Mouse (Mus musculus) adrenal gland, adult 8-10 months (tissue): Measurements from ENCODE around the gene Serpina3g. TPM values are rescaled to one million over a fixed set of nuclear protein-coding genes. Genes with fewer than 3 reads are reported as not detected.
"Not testable (repeated sequence)": the region's sequence is repeated elsewhere in the genome, so short reads cannot be mapped to it uniquely, and the experiment has no call there.

Experiments used
- DNase-seq: peaks from one replicate; pipeline ENCODE4 v3.0.0; 2022
- total RNA-seq, 4 experiments: library from RNA; stranded (reverse); gene quantifications; 2 replicates each; pipeline ENCODE4 v1.2.4; 2022

Gene Serpina3g
- 1 to 10 TPM; 3.0 to 9.9 (median 3.8) TPM for total RNA-seq

DNA sequence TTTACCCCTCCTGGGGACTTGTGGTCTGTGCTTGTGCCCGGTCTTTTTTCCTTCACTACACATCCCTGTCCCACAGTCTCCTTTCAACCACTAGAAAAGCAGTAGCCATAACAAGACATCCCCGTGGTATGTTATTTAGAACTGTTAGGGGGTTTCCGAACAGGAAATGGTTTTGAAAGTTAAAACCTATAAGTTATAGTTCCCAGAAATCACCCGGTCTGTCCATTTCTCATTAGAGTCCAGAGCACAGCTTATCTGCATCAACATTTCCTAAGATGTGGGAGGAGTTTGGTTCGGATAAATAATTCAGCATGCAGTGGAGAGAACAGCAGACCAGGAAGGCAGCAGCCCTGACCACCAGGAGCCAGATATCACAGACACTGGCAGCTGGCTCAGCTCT, at the start of gene Serpina3g:
Serpina3g (plus strand) TSS at position 331 of the 400 bp plus-strand sequence.
- no peak for DNase-seq

- DNase-seq = no peak
These were observed 46.8 kb upstream of the Serpina3g start for GRCm38 (mm10) chr12:104189246-104189645.

- no peak for DNase-seq
These were observed 45.2 kb upstream of the Serpina3g start for GRCm38 (mm10) chr12:104190852-104191251.

- DNase-seq = no peak
These were observed 26.9 kb upstream of the Serpina3g start for GRCm38 (mm10) chr12:104209149-104209548.

- no peak for DNase-seq
These were observed 26.2 kb upstream of the Serpina3g start for GRCm38 (mm10) chr12:104209802-104210201.

DNA sequence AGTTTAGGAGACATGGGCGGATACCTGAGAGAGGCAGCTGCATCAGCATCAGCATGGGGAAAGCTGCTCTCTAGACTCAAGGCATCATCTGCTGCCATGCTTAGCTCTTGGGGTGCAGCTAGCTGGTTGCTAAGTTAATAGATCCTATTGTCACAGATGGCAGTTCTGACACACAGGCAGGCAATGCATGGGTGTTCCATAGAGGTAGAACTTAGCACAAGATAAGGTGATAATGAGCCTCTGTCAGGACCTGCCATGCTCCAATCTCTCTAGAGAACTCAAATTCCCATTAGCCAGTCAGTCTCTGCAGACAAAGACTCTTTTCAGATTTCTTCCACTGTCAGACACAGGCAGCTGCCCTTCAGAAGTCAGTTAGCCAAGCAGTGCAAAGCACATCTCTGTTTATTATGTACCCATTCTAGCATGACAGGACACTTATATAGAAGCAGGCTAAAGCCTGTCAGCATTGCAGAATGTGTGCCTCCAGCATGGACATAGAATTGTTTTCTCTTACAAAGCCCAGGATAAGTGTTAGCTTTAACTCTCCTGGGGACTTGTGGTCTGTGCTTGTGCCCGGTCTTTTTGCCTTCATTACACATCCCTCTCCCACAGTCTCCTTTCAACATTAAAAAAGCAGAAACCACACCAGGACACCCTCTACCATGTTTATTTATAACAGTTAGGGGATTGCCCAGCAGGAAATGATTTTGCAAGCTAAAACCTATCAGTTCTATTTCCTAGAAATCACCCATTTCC, 22.2 kb upstream of the Serpina3g start:
- no peak for DNase-seq

DNA sequence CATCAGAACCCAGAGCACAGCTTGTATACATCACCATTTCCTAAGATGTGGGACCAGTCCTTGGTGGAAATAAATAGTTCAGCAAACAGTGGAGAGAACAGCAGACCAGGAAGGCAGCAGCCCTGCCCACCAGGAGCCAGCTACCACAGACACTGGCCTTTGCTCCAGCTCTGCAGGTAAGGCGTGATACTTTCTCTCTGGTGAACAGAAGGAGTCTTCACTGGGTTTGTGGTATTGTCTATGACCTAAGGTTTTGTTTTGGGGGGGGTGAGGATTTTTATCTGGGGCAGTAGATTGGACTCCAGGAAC, 21.6 kb upstream of the Serpina3g start, which contains the start of gene Serpina3f:
Serpina3f (plus strand) TSS at position 100 of the 309 bp plus-strand sequence.
- no peak for DNase-seq

DNA sequence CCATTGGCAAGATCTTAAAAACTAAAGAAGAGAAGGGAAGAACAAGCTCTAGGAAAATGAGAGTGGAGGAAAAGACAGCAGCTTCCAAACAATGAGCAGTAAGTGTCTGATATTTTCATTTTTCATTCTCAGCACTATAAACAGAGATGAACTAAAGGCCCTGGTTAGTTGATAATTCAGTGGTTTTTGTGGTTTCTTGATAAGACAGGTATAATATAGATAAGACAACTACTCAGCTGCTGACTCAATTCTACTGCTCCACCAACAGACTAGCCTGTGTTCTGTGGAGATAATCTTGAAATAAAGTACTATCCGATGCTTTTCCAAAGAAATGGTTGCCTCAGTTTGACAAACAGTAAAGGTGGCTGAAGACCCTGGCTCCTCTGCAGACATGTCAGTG, 20.8 kb upstream of the Serpina3g start:
- no peak for DNase-seq

- DNase-seq = no peak
These were observed 14.4 kb upstream of the Serpina3g start for GRCm38 (mm10) chr12:104221616-104222015.

DNA sequence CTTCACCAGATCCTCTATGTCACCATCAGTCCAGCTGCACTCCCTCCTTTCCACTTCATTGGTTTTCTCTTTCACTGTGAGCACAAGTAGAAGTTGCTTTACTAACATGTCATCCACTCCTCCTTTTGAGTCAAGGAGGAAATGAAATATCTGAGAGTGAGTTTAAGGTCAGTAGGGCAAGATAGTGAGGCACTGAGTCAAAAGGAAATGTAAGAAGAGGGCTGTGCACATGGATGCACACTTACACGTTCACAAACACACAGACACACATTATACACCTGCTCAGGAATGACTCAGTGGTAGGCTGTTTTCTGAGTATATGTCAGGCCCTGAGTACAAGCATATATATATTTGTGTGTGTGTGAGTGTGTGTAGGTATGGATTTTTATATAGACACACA, 12.4 kb upstream of the Serpina3g start:
- no peak for DNase-seq

DNA sequence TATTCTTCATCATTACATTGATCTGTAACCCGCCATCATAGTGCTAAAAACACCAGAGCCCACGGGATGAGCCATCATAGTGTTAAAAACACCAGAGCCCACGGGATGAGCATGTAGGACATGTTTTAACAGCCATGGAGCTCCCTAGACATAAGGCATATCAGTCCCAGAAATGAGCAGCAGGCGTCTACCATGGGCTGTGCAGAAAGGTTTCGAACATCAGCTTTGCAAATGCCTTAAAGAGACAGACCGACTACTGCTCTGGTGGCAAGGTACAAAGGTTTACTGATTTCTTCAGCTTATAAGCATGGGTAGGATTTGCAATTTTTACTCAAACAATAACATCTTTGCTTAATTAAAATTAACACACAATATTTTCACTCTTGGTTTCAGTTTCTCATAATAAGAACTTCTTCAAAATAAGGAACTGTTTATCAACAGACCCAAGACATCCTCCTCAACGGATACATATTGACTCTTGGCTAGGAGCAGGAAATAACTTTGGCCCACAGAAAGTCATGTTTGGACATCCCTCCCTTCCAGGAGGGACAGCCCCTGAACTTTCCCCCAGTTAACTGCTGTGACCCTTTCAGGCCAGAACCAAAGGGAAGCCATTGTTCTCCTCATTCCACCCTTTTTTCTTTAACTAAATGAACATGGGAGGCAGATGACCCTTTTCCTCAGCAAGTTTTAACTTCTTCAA, 11.3 kb upstream of the Serpina3g start:
- DNase-seq = no peak

- no peak for DNase-seq
These were observed 5.3 kb upstream of the Serpina3g start for GRCm38 (mm10) chr12:104230762-104231161.

DNA sequence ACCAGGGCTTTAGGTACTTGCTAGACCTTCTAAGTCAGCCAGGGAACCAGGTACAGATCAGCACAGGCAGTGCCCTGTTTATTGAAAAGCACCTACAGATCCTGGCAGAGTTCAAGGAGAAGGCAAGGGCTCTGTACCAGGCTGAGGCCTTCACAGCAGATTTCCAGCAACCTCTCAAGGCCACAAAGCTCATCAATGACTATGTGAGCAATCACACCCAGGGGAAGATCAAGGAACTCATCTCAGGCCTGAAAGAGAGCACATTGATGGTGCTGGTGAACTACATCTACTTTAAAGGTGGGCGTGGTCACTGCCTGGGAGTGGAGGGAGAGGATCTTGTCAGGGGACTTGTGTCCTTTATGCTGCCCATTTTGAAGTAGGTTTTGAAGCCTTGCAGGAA, 2.0 kb downstream of the Serpina3g start:
- not testable (repeated sequence) for DNase-seq

GRCm38 (mm10) chr12:104243307-104243706, 7.3 kb downstream of the Serpina3g start:
- DNase-seq = no peak

GRCm38 (mm10) chr12:104245092-104245491, 9.0 kb downstream of the Serpina3g start:
- no peak for DNase-seq

GRCm38 (mm10) chr12:104245595-104245994, 9.6 kb downstream of the Serpina3g start:
- no peak for DNase-seq

DNA sequence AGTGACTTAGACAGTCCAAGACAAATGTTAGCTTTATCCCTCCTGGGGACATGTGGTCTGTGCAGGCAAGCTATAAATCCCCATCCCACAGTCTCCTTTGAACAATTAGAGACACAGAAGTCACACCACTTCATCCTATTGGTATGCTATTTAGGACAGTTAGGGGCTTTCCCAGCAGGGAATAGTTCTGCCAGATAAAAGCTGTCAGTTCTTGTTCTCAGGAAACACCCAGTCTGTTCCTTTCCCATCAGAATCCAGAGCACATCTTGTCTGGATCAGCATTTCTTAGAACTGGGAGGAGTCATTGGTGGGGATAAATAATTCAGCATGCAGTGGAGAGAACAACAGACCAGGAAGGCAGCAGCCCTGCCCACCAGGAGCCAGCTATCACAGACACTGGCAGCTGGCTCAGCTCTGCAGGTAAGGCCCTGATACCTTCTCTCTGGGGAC, 11.5 kb downstream of the Serpina3g start:
- DNase-seq = no peak

DNA sequence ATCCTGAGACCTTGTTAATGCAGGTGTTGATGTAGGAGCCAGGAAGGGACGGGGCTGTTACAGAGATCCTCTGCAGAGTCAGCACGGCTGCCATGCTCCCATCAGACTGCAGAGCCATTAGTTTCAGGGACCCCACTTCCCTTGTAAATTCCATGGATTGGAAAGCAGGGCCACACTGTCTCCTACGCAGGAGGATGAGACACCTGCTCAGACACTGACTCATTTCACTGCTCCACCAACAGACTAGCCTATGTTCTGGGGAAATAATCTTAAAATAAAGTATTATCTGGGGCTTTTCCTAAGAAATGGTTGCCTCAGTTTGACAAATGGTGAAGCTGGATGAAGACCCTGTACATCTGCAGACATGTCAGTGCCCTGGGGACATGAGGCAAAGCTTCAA, 12.2 kb downstream of the Serpina3g start:
- DNase-seq = no peak

DNA sequence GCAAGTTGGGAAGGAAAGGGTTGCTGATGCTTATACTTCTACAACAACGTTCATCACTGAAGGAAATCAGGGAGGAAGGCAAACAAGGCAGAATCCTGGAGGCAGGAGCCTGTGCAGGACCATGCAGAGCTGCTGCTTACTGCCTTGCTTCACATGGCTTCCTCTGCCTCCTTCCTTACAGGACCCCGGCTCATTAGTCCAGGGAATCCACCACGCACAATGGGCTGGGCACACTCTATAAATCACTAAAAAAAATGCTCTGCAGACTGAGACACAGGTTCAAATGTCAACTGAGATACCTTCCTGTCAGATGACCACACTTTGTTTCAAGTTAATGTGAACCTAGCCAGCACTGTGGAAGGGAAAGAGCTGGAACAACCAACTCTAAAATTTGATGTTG, 25.0 kb downstream of the Serpina3g start:
- DNase-seq = no peak

DNA sequence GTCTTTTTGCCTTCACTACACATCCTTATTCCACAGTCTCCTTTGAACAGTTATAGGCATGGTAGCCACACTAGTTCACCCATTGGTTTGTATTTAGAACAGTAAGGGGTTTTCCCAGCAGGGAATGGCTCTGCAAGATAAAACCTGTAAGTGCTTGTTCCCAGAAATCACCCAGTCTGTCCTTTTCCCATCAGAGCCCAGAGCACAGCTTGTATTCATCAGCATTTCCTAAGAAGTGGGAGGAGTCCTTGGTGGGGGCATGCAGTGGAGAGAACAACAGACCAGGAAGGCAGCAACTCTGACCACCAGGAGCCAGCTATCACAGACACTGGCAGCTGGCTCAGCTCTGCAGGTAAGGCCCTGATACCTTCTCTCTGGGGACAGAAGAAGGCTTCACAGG, 26.8 kb downstream of the Serpina3g start, which contains the start of gene Serpina3i:
Serpina3i (plus strand) TSS at position 260 of the 400 bp plus-strand sequence.
- DNase-seq = no peak

GRCm38 (mm10) chr12:104266374-104266773, 30.3 kb downstream of the Serpina3g start:
- no peak for DNase-seq

DNA sequence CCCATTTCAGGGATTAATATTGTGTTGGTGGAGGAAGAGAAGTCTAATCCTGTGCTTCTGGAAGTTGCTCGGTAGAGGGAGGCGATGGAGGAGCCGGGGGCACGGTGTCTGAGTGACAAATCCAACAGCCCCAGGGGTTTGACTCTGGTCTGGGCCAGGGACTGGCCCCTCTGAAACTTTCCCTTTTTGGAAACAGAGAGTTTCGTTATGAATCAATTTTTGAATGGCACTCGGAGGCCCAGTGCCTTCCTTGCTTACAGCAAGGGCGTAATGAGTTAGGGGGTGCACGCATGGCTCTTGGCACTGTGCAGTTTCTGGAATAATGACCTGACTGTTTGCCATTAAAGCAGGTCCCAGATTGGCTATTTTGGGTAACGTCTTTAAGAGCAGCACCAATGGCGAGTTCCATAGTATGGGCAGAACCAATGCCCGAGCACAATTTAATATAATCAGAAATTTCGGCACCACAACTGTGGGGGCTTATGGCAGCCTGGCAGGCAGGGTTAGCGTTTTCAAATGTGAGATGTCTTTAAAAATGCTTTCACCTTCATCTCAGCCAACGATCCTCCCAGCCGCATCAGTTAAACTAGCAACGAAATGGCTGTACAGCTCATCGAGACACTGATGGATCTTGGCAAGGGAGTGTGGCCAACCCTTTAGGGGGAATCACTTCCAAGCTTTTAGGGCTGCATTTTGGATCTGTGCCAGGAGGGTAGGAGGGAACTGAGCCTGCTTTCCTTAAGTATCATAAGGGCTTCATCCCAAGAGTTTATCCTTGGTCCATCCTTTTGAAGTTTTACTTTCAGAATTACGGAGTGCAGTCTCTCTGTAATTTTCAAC, 42.4 kb downstream of the Serpina3g start:
- no peak for DNase-seq

DNA sequence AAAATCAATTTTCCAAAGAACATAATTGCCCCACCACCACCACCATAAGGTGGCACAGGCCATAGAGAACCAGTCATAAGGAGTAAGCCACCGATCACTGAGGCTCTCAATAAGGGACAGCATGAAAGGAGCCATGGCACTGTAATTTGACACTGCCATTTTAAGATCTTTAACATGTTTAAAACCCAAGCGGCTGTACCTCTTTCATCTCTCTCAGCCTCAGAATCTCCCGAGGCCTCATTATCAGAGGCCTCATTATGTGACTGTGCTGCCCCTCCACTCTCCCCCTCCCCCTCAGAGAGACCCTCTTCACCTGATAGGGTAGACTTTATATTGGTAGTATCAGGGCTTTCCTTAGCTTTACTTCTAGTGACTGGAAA, 43.0 kb downstream of the Serpina3g start:
- no peak for DNase-seq
